Mouse (Mus musculus) thymus, postnatal 0 days (tissue): Measurements from ENCODE around the gene Gfpt1. TPM values are rescaled to one million over a fixed set of nuclear protein-coding genes. Genes with fewer than 3 reads are reported as not detected.

Source experiments
- DNase-seq: peaks from one replicate; pipeline ENCODE4 v3.0.0-alpha.2; 2015; ENCODE audit warnings: low spot score
- polyA plus RNA-seq: library from polyadenylated mRNA; unstranded; fragments of >200 nt; fragmentation: Nextera tagmentation; extraction: Ambion mirVana; gene quantifications from 2 replicates; pipeline ENCODE4 v1.2.1, GENCODE M21; 2015

Gene Gfpt1
- polyA plus RNA-seq, 1 experiment from 2014 or later: 10.8 TPM

DNA sequence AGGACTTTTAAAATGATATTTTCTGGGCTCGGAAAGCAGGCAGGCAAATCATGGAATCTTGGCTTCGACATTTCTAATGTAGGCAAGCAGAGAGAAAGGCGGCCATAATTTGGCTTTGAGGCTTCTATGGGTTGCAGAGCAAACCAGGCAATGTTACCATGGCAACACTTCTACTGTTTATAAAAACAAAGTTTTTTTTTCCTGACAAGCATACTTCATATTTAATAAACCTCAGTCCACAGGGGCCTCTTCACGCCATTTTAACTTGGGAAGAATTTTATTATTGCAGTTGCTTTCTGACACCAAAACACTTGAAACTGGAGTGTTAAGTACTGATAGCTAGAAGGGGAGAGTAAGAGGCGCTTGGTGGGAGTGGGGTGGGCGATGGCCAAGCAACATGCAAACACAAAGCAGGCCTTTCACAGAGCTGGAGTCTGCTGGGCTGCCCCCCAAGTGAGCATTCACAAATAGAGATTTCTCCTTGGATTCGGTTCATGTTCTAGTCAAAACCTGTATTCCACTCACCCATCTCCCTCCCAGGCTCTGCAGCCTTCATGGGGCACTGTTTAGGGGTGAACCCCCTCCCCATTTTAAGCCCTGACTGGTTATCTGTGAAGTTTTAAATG, 57.1 kb downstream of the Gfpt1 start:
- DNase-seq: no peak

DNA sequence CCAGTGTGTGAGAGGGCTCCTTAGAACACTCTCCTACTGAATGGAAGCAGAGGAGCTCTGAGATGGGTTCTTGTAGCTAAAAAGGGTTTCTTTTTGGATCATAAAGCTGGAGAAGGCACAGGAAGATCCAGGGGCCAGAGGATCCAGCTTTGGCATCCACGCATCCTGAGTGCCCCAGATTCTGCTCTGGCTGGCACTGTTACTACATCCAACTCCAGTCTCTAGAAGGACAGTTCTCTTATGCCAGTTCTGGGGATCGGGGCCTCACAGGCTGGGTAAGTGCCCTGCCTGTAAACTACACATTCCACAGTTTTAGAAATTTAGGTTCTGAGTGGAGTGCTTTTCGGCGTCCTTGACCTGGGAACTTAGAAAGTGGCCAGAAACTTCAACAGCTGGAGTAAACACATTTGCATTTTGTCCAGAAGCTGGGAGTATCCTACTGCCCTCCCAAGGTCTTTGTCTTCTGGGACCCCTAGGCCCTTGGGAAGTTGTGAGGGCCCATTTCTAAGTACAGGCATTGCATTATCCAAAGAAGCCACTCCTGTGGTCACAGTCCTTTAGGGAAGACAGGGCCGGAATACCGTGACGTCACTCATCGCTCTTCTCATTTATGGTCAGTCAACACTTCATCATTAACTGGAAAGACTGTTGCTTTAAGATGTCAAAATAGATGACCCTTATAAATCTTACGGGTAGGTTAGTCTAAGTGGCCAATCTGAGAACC, 57.8 kb downstream of the Gfpt1 start:
- no peak for DNase-seq

GRCm38 (mm10) chr6:87101281-87101954, 58.8 kb downstream of the Gfpt1 start:
- peak; percentile 90 for DNase-seq

DNA sequence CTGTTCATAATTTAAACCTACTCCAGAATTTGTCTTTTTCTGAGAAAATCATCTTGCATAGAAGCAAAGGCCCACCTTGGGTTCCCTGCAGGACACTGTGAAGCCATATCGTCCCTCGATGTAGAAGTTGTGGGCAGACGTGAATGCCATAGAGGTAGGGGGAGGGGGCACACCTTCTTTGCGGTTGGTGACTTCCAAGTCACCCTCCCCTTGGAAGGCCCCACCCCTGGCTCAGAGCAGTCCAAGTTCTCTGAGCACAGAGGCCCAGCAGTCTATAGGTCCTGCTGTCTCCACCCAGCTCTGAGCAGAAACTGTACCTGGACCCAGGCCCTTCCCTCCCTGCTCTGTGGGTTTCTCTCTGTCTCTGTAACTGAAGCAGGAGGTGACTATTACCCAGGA, 59.3 kb downstream of the Gfpt1 start:
- DNase-seq: no peak

- DNase-seq: peak; percentile 33
These were observed 59.8 kb downstream of the Gfpt1 start for GRCm38 (mm10) chr6:87102421-87102911.

DNA sequence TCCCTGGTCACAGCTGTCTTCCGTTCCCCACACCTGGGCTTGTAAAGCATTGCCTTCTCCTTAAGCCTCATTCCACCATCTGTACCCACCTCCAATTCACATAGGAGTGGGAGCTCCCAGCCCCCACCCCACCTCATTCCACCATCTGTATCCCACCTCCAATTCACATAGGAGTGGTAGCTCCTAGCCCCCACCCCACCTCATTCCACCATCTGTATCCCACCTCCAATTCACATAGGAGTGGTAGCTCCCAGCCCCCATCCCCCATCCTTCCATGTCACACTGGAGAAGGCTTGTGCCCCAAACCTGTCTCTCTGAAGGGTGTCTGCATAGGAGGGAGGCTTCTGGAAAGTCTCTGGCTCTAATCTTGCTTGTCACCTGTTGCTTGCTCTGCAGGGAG, 60.7 kb downstream of the Gfpt1 start:
- no peak for DNase-seq

GRCm38 (mm10) chr6:87104123-87104796, 61.6 kb downstream of the Gfpt1 start, which contains the start of gene D6Ertd527e:
Gene D6Ertd527e, plus strand, starts transcription at chr6:87104746.
- DNase-seq: no peak

- DNase-seq: no peak
These were observed 68.8 kb downstream of the Gfpt1 start for GRCm38 (mm10) chr6:87111493-87111892.

DNA sequence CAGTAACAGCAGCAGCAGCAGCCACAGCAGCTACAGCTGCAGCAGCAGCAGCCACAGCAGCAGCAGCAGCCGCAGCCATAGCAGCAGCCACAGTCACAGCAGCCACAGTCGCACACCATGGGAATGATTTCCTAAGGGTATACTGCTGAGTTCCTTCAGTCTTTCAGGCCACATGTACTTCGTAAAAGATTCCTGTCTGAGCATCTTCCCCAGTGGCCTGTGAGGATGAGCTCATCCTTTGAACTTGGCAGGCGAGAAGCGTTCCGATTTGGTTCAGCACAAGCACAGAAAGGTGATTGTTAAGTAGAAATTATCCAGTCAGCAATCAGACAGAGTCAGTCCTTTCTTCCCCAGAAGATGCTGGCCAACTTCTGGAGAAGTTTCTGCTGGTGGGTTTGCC, 69.5 kb downstream of the Gfpt1 start:
- no peak for DNase-seq

DNA sequence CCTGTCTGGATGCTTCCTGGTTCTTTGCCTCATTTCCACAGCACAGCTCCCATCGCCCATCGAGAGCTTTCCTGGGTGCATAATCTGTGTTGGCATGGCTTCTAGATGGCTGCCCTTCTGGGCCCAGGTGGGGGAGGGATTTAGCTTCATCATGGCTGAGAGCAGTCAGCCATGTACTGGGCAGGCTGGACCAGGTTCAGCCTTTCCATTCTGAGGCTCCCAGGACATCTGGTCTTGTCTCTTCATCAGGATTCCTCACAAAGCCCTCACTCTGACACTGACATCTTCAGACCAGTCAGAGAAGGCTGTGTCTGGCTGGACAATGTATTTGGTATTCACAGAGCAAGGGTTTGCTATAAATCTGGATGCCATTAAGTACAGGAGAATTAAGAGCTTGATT, 73.3 kb downstream of the Gfpt1 start:
- DNase-seq: no peak

GRCm38 (mm10) chr6:87116596-87116995, 74.0 kb downstream of the Gfpt1 start:
- no peak for DNase-seq

GRCm38 (mm10) chr6:87119066-87119837, 76.6 kb downstream of the Gfpt1 start:
- peak; percentile 91 for DNase-seq

DNA sequence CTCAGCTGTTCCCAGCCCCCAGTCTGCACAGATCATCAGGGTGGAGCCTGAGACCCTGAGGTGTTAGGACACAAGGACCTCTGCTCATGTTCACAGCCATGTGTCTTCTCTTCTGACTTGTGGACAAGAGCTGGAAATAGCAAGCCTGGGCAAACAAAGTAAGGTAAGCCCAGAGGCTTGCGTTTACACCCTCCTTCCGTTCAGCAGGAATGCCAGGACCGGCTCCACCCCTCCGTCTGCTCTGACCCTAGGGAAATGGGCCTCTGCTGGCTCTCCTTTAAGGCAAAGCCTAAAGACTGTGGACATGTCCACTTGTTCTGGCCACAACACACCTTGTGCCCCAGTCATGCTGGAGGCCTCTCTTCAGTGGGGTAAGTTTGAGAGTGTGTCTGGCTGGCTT, 77.3 kb downstream of the Gfpt1 start:
- no peak for DNase-seq

GRCm38 (mm10) chr6:87120661-87121060, 78.0 kb downstream of the Gfpt1 start:
- peak; percentile 41 for DNase-seq

GRCm38 (mm10) chr6:87121961-87122360, 79.3 kb downstream of the Gfpt1 start:
- peak; percentile 23 for DNase-seq

GRCm38 (mm10) chr6:87123406-87123805, 80.8 kb downstream of the Gfpt1 start:
- DNase-seq: no peak

GRCm38 (mm10) chr6:87123973-87124372, 81.3 kb downstream of the Gfpt1 start:
- DNase-seq: no peak

DNA sequence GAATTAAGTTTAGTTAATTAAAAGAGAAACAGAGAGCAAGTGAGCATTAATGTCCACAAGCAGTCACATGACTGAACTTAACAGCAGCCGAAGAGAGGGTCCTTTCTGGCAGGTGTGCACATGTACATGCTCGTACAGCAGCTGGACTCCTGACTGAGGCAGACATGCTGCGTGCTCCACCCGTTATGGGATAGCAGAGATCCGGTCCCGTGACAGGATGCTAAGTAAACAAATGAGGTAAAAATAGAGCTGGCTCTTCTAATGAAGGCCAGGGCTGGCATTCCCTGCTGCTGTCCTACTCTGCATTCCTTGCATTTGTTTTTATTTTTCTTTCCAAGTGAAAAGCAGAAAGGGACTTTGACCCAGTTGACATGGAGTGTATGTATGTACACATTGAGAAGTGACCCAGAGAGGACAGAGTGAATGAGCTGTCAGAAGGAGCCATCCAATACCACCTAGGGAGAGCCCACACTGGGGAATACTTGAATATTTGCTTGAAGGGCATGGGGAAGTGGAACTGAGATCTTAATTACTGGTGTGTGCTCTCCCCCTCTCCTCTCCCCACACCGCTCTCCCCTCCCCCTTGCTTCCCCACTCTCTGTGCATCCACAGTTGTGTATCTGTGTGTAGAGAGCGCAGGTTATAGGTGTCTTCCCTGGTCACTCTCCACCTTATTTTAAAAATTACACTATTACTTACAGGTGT, 84.6 kb downstream of the Gfpt1 start:
- no peak for DNase-seq

GRCm38 (mm10) chr6:87129861-87130260, 87.2 kb downstream of the Gfpt1 start:
- DNase-seq: no peak

DNA sequence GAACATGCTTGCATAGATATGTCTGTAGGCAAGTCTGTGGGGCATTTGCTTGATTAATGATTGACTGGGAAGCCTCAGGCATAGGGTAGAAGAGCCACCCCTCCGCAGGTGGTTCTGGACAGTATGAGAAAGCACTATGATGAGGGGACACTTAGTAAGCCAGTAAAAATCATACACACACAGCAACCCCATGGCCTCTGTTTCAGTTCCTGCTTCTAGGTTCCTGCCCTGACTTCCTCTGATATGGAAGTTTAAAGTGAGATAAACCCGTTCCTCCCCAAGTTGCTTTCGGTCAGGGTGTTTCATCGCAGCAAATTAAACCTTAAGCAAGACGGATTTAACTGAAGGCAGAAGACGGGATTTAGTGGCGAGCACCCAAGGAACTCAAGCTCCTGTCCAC, 88.0 kb downstream of the Gfpt1 start:
- no peak for DNase-seq
